ENCODE assay signal across 8 mouse cellular contexts in the genomic region with DNA sequence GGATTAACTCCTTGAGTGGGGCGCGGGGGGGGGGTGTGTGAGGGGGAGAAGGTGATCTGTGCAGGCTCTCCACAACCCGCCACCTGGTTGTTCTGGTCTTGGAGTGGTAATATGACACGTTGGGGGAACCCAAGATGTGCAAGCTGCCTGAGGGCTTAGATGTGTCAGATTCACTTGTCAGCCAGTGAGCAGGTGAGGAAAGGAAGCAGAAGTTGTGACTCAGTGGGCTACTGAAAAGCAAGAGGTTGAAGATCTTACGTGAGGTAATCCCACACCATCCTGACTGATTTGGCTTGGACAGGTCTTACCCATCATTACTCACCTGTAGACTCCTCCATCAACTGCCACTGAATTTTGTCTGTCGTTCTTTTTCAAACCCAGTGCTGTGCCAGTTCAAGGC. TPM values are rescaled to one million over a fixed set of nuclear protein-coding genes. Genes with fewer than 3 reads are reported as not detected.
DNase-seq lines count a peak whose midpoint lies in the region; ATAC-seq and TF ChIP-seq lines count a peak whose summit lies in the region.

No protein-coding gene starts in this region.

- DNase-seq in heart, adult 2 months, result no peak
- no peak for DNase-seq in heart, adult 8-10 months (ENCODE audit: low spot score)
- DNase-seq in 416B (ENCODE audit: low read depth), result peak; percentile 42
- DNase-seq in forebrain, postnatal 0 days, result no peak
- no peak for DNase-seq in urinary bladder, postnatal 36 days (ENCODE audit: low spot score in 2 of 2)
- no peak for DNase-seq in spleen, postnatal 10 days (ENCODE audit: low spot score in 2 of 2)
- DNase-seq in frontal cortex, postnatal 36 days (ENCODE audit: low spot score in 2 of 2), result no peak

- peak overlapping the region; percentile 86; the same call in 1 of the 2 replicates for H3K4me3 ChIP-seq in heart, adult 2 months
- H3K4me3 ChIP-seq in forebrain, postnatal 0 days (ENCODE audit: low read depth, low read length), result peak overlapping the region; percentile 94
- peak overlapping the region; percentile 64 for H3K4me3 ChIP-seq in liver, embryonic 15.5 days (replicated peaks)

- no peak for TF ChIP-seq CTCF in heart, adult 2 months (IDR thresholded peaks at IDR 0.05)
- TF ChIP-seq CTCF in forebrain, postnatal 0 days (IDR thresholded peaks at IDR 0.05; ENCODE audit: low read depth), result no peak

- H3K9ac ChIP-seq in heart, adult 2 months (ENCODE audit: low read depth, low read length), result no peak overlapping the region
- 0 out of 2 replicates have a peak overlapping the region, but pooled peaks have one; percentile 33 for H3K9ac ChIP-seq in forebrain, postnatal 0 days
- no peak overlapping the region for H3K9ac ChIP-seq in liver, embryonic 15.5 days

- H3K4me1 ChIP-seq in heart, adult 2 months (ENCODE audit: control insufficient read depth, insufficient read depth, low read length), result peaks cover 6% of the 10 kb centered on the region
- peaks cover 41% of the 10 kb centered on the region for H3K4me1 ChIP-seq in forebrain, postnatal 0 days (ENCODE audit: insufficient read depth)
- peaks cover 48% of the 10 kb centered on the region for H3K4me1 ChIP-seq in liver, embryonic 15.5 days (replicated peaks)

- TF ChIP-seq EP300 in heart, adult 2 months (IDR thresholded peaks at IDR 0.05; ENCODE audit: insufficient read depth, low read depth, low read length), result no peak

- H3K27me3 ChIP-seq in heart, adult 2 months (ENCODE audit: control insufficient read depth, insufficient read depth, low read length), result no peaks in the 10 kb centered on the region
- H3K27me3 ChIP-seq in forebrain, postnatal 0 days (ENCODE audit: insufficient read depth, low read length), result no peaks in the 10 kb centered on the region
- H3K27me3 ChIP-seq in liver, embryonic 15.5 days, result peaks cover 42% of the 10 kb centered on the region

- peaks cover 1% of the 10 kb centered on the region for H3K79me2 ChIP-seq in heart, adult 2 months (replicated peaks; ENCODE audit: control insufficient read depth, insufficient read depth, low read length)

- H3K9me3 ChIP-seq in forebrain, postnatal 0 days (ENCODE audit: low read length), result no peaks in the 10 kb centered on the region
- H3K9me3 ChIP-seq in liver, embryonic 15.5 days (replicated peaks), result no peaks in the 10 kb centered on the region

- WGBS in heart, adult 2 months, result 64% methylated on average over 6 of the region's 6 CpGs
- 40% methylated on average over 6 of the region's 6 CpGs for WGBS in forebrain, postnatal 0 days
- 28% methylated on average over 6 of the region's 6 CpGs for WGBS in liver, embryonic 15.5 days (ENCODE audit: insufficient replicate concordance)

- intact Hi-C loops in heart, adult 2 months (cut with DNase I), result no loop called here

- TF ChIP-seq POLR2A in heart, adult 2 months (IDR thresholded peaks at IDR 0.05; ENCODE audit: insufficient read depth, low read depth, low read length), result no peak

- no peaks in the 10 kb centered on the region for H3K36me3 ChIP-seq in heart, adult 2 months (ENCODE audit: control insufficient read depth, insufficient read depth, low read length)
- H3K36me3 ChIP-seq in forebrain, postnatal 0 days (ENCODE audit: insufficient read depth), result 0 out of 2 replicates have a peak, but pooled peaks cover 4% of the 10 kb centered on the region
- no peaks in the 10 kb centered on the region for H3K36me3 ChIP-seq in liver, embryonic 15.5 days (replicated peaks)

- peak overlapping the region; percentile 88 for H3K4me2 ChIP-seq in forebrain, postnatal 0 days (ENCODE audit: low read depth)
- peak overlapping the region; percentile 72 for H3K4me2 ChIP-seq in liver, embryonic 15.5 days

- no peak overlapping the region for H3K27ac ChIP-seq in heart, adult 2 months
- no peak overlapping the region for H3K27ac ChIP-seq in forebrain, postnatal 0 days (ENCODE audit: low read depth, low read length)
- no peak overlapping the region for H3K27ac ChIP-seq in liver, embryonic 15.5 days (replicated peaks)

- ATAC-seq in forebrain, postnatal 0 days, result no peak
- ATAC-seq in liver, embryonic 15.5 days (ENCODE audit: insufficient read depth), result no peak

RNA-seq across cellular contexts. Expression of a gene that starts 2.2 kb away (rescaled TPM):
- 1 to 10 TPM; 9.9 to 10.0 TPM for total RNA-seq in heart, adult 2 months (2021)
- polyA plus RNA-seq in heart, adult 2 months (2012; rRNA removed), result 7.3 and 8.5 TPM in 2 replicates
- 10 to 100 TPM in 2 of 4 experiments, 1 to 10 TPM in 2; 8.0 to 13.3 (median 9.5) TPM for total RNA-seq in heart, adult 8-10 months (2022)
- total RNA-seq in forebrain, postnatal 0 days (2014; rRNA removed), result 44.9 and 49.6 TPM in 2 replicates
- polyA plus RNA-seq in forebrain, postnatal 0 days (2015; fragmentation: Nextera tagmentation; extraction: Ambion mirVana), result 6.9 and 10.1 TPM in 2 replicates
- 1.3 and 1.9 TPM in 2 replicates for polyA plus RNA-seq in liver, embryonic 15.5 days (2015; fragmentation: Nextera tagmentation; extraction: Ambion mirVana)

RNA-seq across cellular contexts. Expression of a gene that starts 25.8 kb away (rescaled TPM):
- 1 to 10 TPM in 1 of 2 experiments, under 1 TPM in 1; 0.57 to 1.0 TPM for total RNA-seq in heart, adult 2 months (2021)
- 3.2 and 3.4 TPM in 2 replicates for polyA plus RNA-seq in heart, adult 2 months (2012; rRNA removed)
- under 1 TPM; 0.46 to 0.97 (median 0.77) TPM for total RNA-seq in heart, adult 8-10 months (2022)
- 20.1 and 24.4 TPM in 2 replicates for total RNA-seq in forebrain, postnatal 0 days (2014; rRNA removed)
- polyA plus RNA-seq in forebrain, postnatal 0 days (2015; fragmentation: Nextera tagmentation; extraction: Ambion mirVana), result 17.9 and 26.8 TPM in 2 replicates
- polyA plus RNA-seq in liver, embryonic 15.5 days (2015; fragmentation: Nextera tagmentation; extraction: Ambion mirVana), result 1.7 and 2.1 TPM in 2 replicates

RNA-seq across cellular contexts. Expression of a gene that starts 30.2 kb away (rescaled TPM):
- total RNA-seq in heart, adult 2 months (2021), result not detected
- 0.86 TPM in 1 of 2 replicates, not detected in the other for polyA plus RNA-seq in heart, adult 2 months (2012; rRNA removed)
- not detected for total RNA-seq in heart, adult 8-10 months (2022)
- 0.23 and 0.24 TPM in 2 replicates for total RNA-seq in forebrain, postnatal 0 days (2014; rRNA removed)
- 0.90 and 1.1 TPM in 2 replicates for polyA plus RNA-seq in forebrain, postnatal 0 days (2015; fragmentation: Nextera tagmentation; extraction: Ambion mirVana)
- not detected in 2 replicates for polyA plus RNA-seq in liver, embryonic 15.5 days (2015; fragmentation: Nextera tagmentation; extraction: Ambion mirVana)

Comparison
In these comparisons a context has a peak if more than half of its experiments do, and no peak if none do; other contexts are left out.
1. RNA of a gene that starts 25.8 kb away (total RNA-seq): 20.1 to 24.4 TPM in forebrain, postnatal 0 days; 0.57 to 1.0 TPM in heart, adult 2 months and 0.46 to 0.97 TPM in heart, adult 8-10 months; every median in the first group is over 10 times any median in the second.
2. Peak in every context shown above with its lines, with median percentiles within 50 percentile points of each other: H3K4me3 ChIP-seq.